Mouse (Mus musculus) testis, adult 10 weeks (tissue): ENCODE measurements around the gene Acot3. TPM values are rescaled to one million over a fixed set of nuclear protein-coding genes. Genes with fewer than 3 reads are reported as not detected.

Experiments
- polyA plus RNA-seq: library from polyadenylated mRNA; stranded (reverse); fragments of 350-450 nt; fragmentation: Illumina TruSeq; extraction: RNeasy Lipid Tissue Mini Kit (QIAGEN cat#74804); gene quantifications from one replicate; pipeline ENCODE4 v1.2.3, GENCODE M21; 2014; ENCODE audit warnings: low read depth, low replicate concordance

Acot3 gene
- polyA plus RNA-seq, result not detected

GRCm38 (mm10) chr12:84051937-84052474 is at the start of gene Acot3:
Gene Acot3, plus strand, starts transcription at chr12:84052144.

GRCm38 (mm10) chr12:84009171-84009965 is 42.6 kb upstream of the Acot3 start, which contains the start of gene Acot1:
Gene Acot1, plus strand, starts transcription at chr12:84009490.

DNA sequence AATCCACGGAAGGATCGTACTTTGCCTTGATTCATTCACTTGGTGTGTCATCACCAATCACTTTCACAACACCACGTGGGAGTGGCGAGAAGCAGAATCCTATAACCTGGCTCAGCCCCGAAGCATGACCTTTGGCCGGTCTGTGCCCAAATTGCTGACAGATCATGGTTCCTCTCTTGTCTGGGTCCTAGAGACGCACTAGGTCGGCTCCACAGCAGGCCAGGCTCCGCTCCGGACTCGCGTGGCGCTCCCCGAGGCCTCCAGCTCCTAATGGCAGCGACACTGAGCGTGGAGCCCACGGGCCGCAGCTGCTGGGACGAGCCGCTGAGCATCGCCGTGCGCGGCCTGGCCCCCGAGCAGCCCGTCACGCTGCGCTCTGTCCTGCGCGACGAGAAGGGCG is 13.7 kb upstream of the Acot3 start, which contains the start of gene Acot4:
Gene Acot4, plus strand, starts transcription at position 139 of the 400 bp plus-strand sequence.

DNA sequence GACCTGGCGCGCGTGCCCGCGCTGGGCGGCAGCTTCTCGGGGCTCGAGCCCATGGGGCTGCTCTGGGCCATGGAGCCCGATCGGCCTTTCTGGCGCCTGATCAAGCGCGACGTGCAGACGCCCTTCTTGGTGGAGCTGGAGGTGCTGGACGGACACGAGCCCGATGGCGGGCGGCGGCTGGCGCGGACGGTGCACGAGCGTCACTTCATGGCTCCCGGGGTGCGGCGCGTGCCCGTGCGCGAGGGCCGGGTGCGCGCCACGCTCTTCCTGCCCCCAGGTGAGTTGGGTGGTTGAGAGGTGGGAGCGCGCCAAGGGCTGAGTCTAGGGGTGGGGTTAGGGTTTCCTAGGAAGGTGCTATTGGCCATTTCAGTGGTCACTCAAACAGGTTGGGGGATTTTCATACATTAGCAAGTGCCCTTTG is 13.2 kb upstream of the Acot3 start, which contains the start of gene Gm49366:
Gene Gm49366, plus strand, starts transcription at position 245 of the 421 bp plus-strand sequence.

DNA sequence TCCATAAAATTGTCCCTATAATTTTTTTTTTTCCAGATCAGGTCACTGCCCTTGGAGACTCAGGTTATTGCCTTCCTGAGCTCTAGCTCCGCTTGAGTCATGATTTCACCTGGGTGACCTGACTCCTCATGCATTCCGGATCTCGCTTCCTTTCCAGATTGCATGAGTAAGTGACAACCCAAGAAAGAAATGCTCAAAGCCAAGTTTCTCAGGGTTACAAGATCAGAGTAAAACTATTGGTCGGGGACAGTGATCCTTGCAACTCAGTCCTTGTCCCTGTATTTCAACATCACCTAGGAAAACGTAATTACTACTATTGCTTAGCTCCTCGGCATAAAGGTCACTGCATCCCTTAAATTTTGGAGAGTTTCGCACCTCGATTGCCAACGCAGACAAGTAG is 17.0 kb downstream of the Acot3 start, which contains the start of gene Acot5:
Gene Acot5, plus strand, starts transcription at position 340 of the 400 bp plus-strand sequence.

GRCm38 (mm10) chr12:84100604-84101492 is 48.9 kb downstream of the Acot3 start, which contains the start of gene Acot6:
Gene Acot6, plus strand, starts transcription at chr12:84100654.

Other genes starting within 250 kb of the Acot3 start
- 15.0 TPM for gene Numb, start 130.2 kb upstream of the Acot3 start, polyA plus RNA-seq
- 0.74 TPM for gene Riox1, start 101.5 kb upstream of the Acot3 start, polyA plus RNA-seq
- gene Heatr4, start 67.3 kb upstream of the Acot3 start, polyA plus RNA-seq, result 21.8 TPM
- 0.15 TPM for gene Acot2, start 64.3 kb upstream of the Acot3 start, polyA plus RNA-seq
- gene Acot1, start 42.7 kb upstream of the Acot3 start, polyA plus RNA-seq, result 1.4 TPM
- 0.11 TPM for gene Acot4, start 13.8 kb upstream of the Acot3 start, polyA plus RNA-seq
- gene Gm49366, start 13.2 kb upstream of the Acot3 start, polyA plus RNA-seq, result not detected
- gene Acot5, start 17.2 kb downstream of the Acot3 start, polyA plus RNA-seq, result not detected
- 1.1 TPM for gene Acot6, start 48.5 kb downstream of the Acot3 start, polyA plus RNA-seq
- gene Dnal1, start 62.2 kb downstream of the Acot3 start, polyA plus RNA-seq, result 85.0 TPM
- gene Pnma1, start 96.3 kb downstream of the Acot3 start, polyA plus RNA-seq, result 12.8 TPM
- 0.69 TPM for gene Elmsan1, start 166.7 kb downstream of the Acot3 start, polyA plus RNA-seq
- 18.5 TPM for gene Ptgr2, start 233.1 kb downstream of the Acot3 start, polyA plus RNA-seq